Mouse (Mus musculus) brain, embryonic 14.5 days (tissue): Measurements from ENCODE around the gene Sdc1.

Source experiments
- CTCF ChIP-seq: fragments of 200-500 bp; IDR thresholded peaks from 2 replicates; pipeline ENCODE4 v1.5.1; 2012; ENCODE audit warnings: inconsistent platforms, mild to moderate bottlenecking, moderate library complexity, borderline replicate concordance; ENCODE audit not compliant: insufficient read depth, insufficient read length; ENCODE audit errors: extremely low read depth
- POLR2A ChIP-seq: fragments of 200-500 bp; IDR thresholded peaks from 2 replicates; pipeline ENCODE4 v1.6.1; 2012; ENCODE audit warnings: mild to moderate bottlenecking, inconsistent platforms, borderline replicate concordance; ENCODE audit not compliant: poor library complexity, insufficient read depth, insufficient read length, severe bottlenecking; ENCODE audit errors: extremely low read depth

- no peak for TF ChIP-seq CTCF
- no peak for TF ChIP-seq POLR2A
Observed at GRCm38 (mm10) chr12:8797936-8798335, 26.8 kb downstream of the Sdc1 start.
